Mouse (Mus musculus): ENCODE measurements at regions not wholly inside any gene's neighbourhood (a gene's known extent, or its start where the extent isn't known, plus 50 kb on each side); places are given as distances from the start of the nearest gene placed in this dataset.

- H3K27ac ChIP-seq (ENCODE audit: low read depth, low read length): no peak overlapping the region
- TF ChIP-seq CTCF (IDR thresholded peaks at IDR 0.05; ENCODE audit: low read depth): no peak
- no peaks in the 10 kb centered on the region for H3K36me3 ChIP-seq (ENCODE audit: control insufficient read depth, insufficient read depth)
- H3K4me3 ChIP-seq (ENCODE audit: low read depth, low read length): no peak overlapping the region
- no peak for ATAC-seq
- WGBS: 32% methylated on average over 6 of the region's 6 CpGs
- H3K9me3 ChIP-seq (ENCODE audit: control insufficient read depth): no peaks in the 10 kb centered on the region
- no peaks in the 10 kb centered on the region for H3K4me1 ChIP-seq (replicated peaks; ENCODE audit: control insufficient read depth, insufficient read depth, low read length)
- H3K4me2 ChIP-seq (replicated peaks; ENCODE audit: low read depth): no peak overlapping the region
- no peak overlapping the region for H3K9ac ChIP-seq (ENCODE audit: low read depth, low read length)
- H3K27me3 ChIP-seq (replicated peaks; ENCODE audit: control insufficient read depth, insufficient read depth, low read length): no peaks in the 10 kb centered on the region
These were observed 93.1 kb upstream of the Gm765 start for GRCm38 (mm10) chr6:98435676-98436075.

GRCm38 (mm10) chr6:98433286-98433685 is 90.7 kb upstream of the Gm765 start:
- no peak for ATAC-seq
- no peaks in the 10 kb centered on the region for H3K4me1 ChIP-seq (replicated peaks; ENCODE audit: control insufficient read depth, insufficient read depth, low read length)
- no peak overlapping the region for H3K9ac ChIP-seq (ENCODE audit: low read depth, low read length)
- no peaks in the 10 kb centered on the region for H3K36me3 ChIP-seq (ENCODE audit: control insufficient read depth, insufficient read depth)
- no peaks in the 10 kb centered on the region for H3K27me3 ChIP-seq (replicated peaks; ENCODE audit: control insufficient read depth, insufficient read depth, low read length)
- no peak overlapping the region for H3K4me3 ChIP-seq (ENCODE audit: low read depth, low read length)
- 34% methylated on average over 6 of the region's 6 CpGs for WGBS
- TF ChIP-seq CTCF (IDR thresholded peaks at IDR 0.05; ENCODE audit: low read depth): no peak
- H3K4me2 ChIP-seq (replicated peaks; ENCODE audit: low read depth): no peak overlapping the region
- H3K27ac ChIP-seq (ENCODE audit: low read depth, low read length): no peak overlapping the region
- no peaks in the 10 kb centered on the region for H3K9me3 ChIP-seq (ENCODE audit: control insufficient read depth)

GRCm38 (mm10) chr6:98429120-98429519 is 86.6 kb upstream of the Gm765 start:
- Histone ChIP-seq H3K4me2 (replicated peaks; ENCODE audit: low read depth) (no peak overlapping the region), H3K27me3 (replicated peaks; ENCODE audit: control insufficient read depth, insufficient read depth, low read length) (no peaks in the 10 kb centered on the region), H3K9ac (ENCODE audit: low read depth, low read length) (no peak overlapping the region), H3K9me3 (ENCODE audit: control insufficient read depth) (no peaks in the 10 kb centered on the region), H3K4me1 (replicated peaks; ENCODE audit: control insufficient read depth, insufficient read depth, low read length) (no peaks in the 10 kb centered on the region), H3K36me3 (ENCODE audit: control insufficient read depth, insufficient read depth) (no peaks in the 10 kb centered on the region), H3K27ac (ENCODE audit: low read depth, low read length) (no peak overlapping the region), H3K4me3 (ENCODE audit: low read depth, low read length) (no peak overlapping the region)
- ATAC-seq: no peak
- 58% methylated on average over 5 of the region's 5 CpGs for whole genome bisulfite sequencing
- no peak for TF ChIP-seq CTCF (IDR thresholded peaks at IDR 0.05; ENCODE audit: low read depth)

- no peaks in the 10 kb centered on the region for H3K27me3 ChIP-seq (replicated peaks; ENCODE audit: control insufficient read depth, insufficient read depth, low read length)
- H3K4me1 ChIP-seq (replicated peaks; ENCODE audit: control insufficient read depth, insufficient read depth, low read length): no peaks in the 10 kb centered on the region
- H3K4me3 ChIP-seq (ENCODE audit: low read depth, low read length): no peak overlapping the region
- no peak overlapping the region for H3K9ac ChIP-seq (ENCODE audit: low read depth, low read length)
- H3K4me2 ChIP-seq (replicated peaks; ENCODE audit: low read depth): no peak overlapping the region
- no peak for ATAC-seq
- H3K27ac ChIP-seq (ENCODE audit: low read depth, low read length): no peak overlapping the region
- no peaks in the 10 kb centered on the region for H3K9me3 ChIP-seq (ENCODE audit: control insufficient read depth)
- 59% methylated on average over 1 of the region's 1 CpGs for WGBS
- no peaks in the 10 kb centered on the region for H3K36me3 ChIP-seq (ENCODE audit: control insufficient read depth, insufficient read depth)
- TF ChIP-seq CTCF (IDR thresholded peaks at IDR 0.05; ENCODE audit: low read depth): no peak
These were observed 60.1 kb upstream of the Gm765 start for GRCm38 (mm10) chr6:98402605-98403004.

GRCm38 (mm10) chr6:98394589-98394988 is 52.0 kb upstream of the Gm765 start:
- no peak overlapping the region for H3K9ac ChIP-seq (ENCODE audit: low read depth, low read length)
- H3K36me3 ChIP-seq (ENCODE audit: control insufficient read depth, insufficient read depth): no peaks in the 10 kb centered on the region
- WGBS: 88% methylated on average over 5 of the region's 5 CpGs
- no peak for ATAC-seq
- no peak overlapping the region for H3K27ac ChIP-seq (ENCODE audit: low read depth, low read length)
- no peak overlapping the region for H3K4me3 ChIP-seq (ENCODE audit: low read depth, low read length)
- no peak overlapping the region for H3K4me2 ChIP-seq (replicated peaks; ENCODE audit: low read depth)
- no peaks in the 10 kb centered on the region for H3K4me1 ChIP-seq (replicated peaks; ENCODE audit: control insufficient read depth, insufficient read depth, low read length)
- no peaks in the 10 kb centered on the region for H3K9me3 ChIP-seq (ENCODE audit: control insufficient read depth)
- TF ChIP-seq CTCF (IDR thresholded peaks at IDR 0.05; ENCODE audit: low read depth): no peak
- H3K27me3 ChIP-seq (replicated peaks; ENCODE audit: control insufficient read depth, insufficient read depth, low read length): no peaks in the 10 kb centered on the region

Data from intestine, postnatal 0 days (tissue).